Mouse (Mus musculus) hindbrain, embryonic 11.5 days (tissue): Measurements from ENCODE around the gene Lrsam1. TPM values are rescaled to one million over a fixed set of nuclear protein-coding genes. Genes with fewer than 3 reads are reported as not detected.

Source experiments
- ATAC-seq: fragments of 200-750 bp; cut with Nextera tagmentation; 2 replicates; pipeline ENCODE4 v1.8.0; 2017; ENCODE audit warnings: mild to moderate bottlenecking, moderate TSS enrichment, moderate library complexity; ENCODE audit not compliant: low FRiP score
- DNase-seq: peaks from one replicate; pipeline ENCODE4 v3.0.0-alpha.2; 2015; ENCODE audit warnings: low spot score
- H3K27ac ChIP-seq: fragments of 300-500 bp; sonication (generic); 2 replicates; pipeline ENCODE4 v1.5.1; 2014; ENCODE audit warnings: mild to moderate bottlenecking, low read depth, low read length
- H3K27me3 ChIP-seq: fragments of 300-500 bp; sonication (generic); 2 replicates; pipeline ENCODE4 v1.6.1; 2014; ENCODE audit warnings: mild to moderate bottlenecking, low read length, moderate library complexity, mixed read lengths; ENCODE audit not compliant: control insufficient read depth, insufficient read depth
- H3K36me3 ChIP-seq: fragments of 300-500 bp; sonication (generic); 2 replicates; pipeline ENCODE4 v1.6.1; 2014; ENCODE audit warnings: mild to moderate bottlenecking, low read length, moderate library complexity, mixed read lengths; ENCODE audit not compliant: control insufficient read depth, insufficient read depth
- H3K4me1 ChIP-seq: fragments of 300-500 bp; sonication (generic); replicated peaks from 2 replicates; pipeline ENCODE4 v1.6.1; 2014; ENCODE audit warnings: low read length, mixed read lengths; ENCODE audit not compliant: control insufficient read depth, insufficient read depth
- H3K4me2 ChIP-seq: fragments of 300-500 bp; sonication (generic); replicated peaks from 2 replicates; pipeline ENCODE4 v1.6.1; 2014; ENCODE audit warnings: mild to moderate bottlenecking, low read depth, low read length
- H3K4me3 ChIP-seq: fragments of 300-500 bp; sonication (generic); 2 replicates; pipeline ENCODE4 v1.5.1; 2014; ENCODE audit warnings: low read depth, low read length
- H3K9ac ChIP-seq: fragments of 300-500 bp; sonication (generic); 2 replicates; pipeline ENCODE4 v1.6.1; 2014; ENCODE audit warnings: low read depth, low read length
- H3K9me3 ChIP-seq: fragments of 300-500 bp; sonication (generic); 2 replicates; pipeline ENCODE4 v1.6.1; 2016; ENCODE audit warnings: low read length; ENCODE audit not compliant: control insufficient read depth
- WGBS: fragments of 180-500 bp; shearing (Covaris S2); extraction: QIAGEN DNeasy Blood & Tissue Kit; methylation state at CpG from one replicate; pipeline ENCODE4 v1.1.7; 2014; 5-methylcytosine and 5-hydroxymethylcytosine counted together
- polyA plus RNA-seq: library from polyadenylated mRNA; unstranded; fragments of >200 nt; fragmentation: Nextera tagmentation; extraction: Ambion mirVana; gene quantifications from 2 replicates; pipeline ENCODE4 v1.2.1, GENCODE M21; 2014

The Lrsam1 gene
- polyA plus RNA-seq, 1 experiment from 2014 or later: 8.7 TPM

- H3K36me3 ChIP-seq: 0 out of 2 replicates have a peak, but pooled peaks cover 2% of the 10 kb centered on the region
- H3K9me3 ChIP-seq: no peaks in the 10 kb centered on the region
- DNase-seq (no peak), ATAC-seq (no peak)
- no peaks in the 10 kb centered on the region for H3K27me3 ChIP-seq
- H3K4me2 ChIP-seq: no peak overlapping the region
- 90% methylated on average over 11 of the region's 11 CpGs for WGBS
- H3K4me3 ChIP-seq: no peak overlapping the region
- H3K27ac ChIP-seq: no peak overlapping the region
- no peaks in the 10 kb centered on the region for H3K4me1 ChIP-seq
- H3K9ac ChIP-seq: no peak overlapping the region
Measured at GRCm38 (mm10) chr2:32947454-32947853, 14.0 kb downstream of the Lrsam1 start.

GRCm38 (mm10) chr2:32940483-32940882, 20.9 kb downstream of the Lrsam1 start:
- no peaks in the 10 kb centered on the region for H3K4me1 ChIP-seq
- H3K4me3 ChIP-seq: no peak overlapping the region
- no peak overlapping the region for H3K27ac ChIP-seq
- ATAC-seq (no peak), DNase-seq (no peak)
- no peaks in the 10 kb centered on the region for H3K9me3 ChIP-seq
- H3K9ac ChIP-seq: no peak overlapping the region
- 0 out of 2 replicates have a peak, but pooled peaks cover 2% of the 10 kb centered on the region for H3K36me3 ChIP-seq
- no peak overlapping the region for H3K4me2 ChIP-seq
- WGBS: 90% methylated on average over 4 of the region's 4 CpGs
- no peaks in the 10 kb centered on the region for H3K27me3 ChIP-seq

GRCm38 (mm10) chr2:32939418-32939817, 22.0 kb downstream of the Lrsam1 start:
- H3K36me3 ChIP-seq: no peaks in the 10 kb centered on the region
- H3K27me3 ChIP-seq: no peaks in the 10 kb centered on the region
- ATAC-seq: no peak
- WGBS: 68% methylated on average over 5 of the region's 5 CpGs
- no peak overlapping the region for H3K9ac ChIP-seq
- no peaks in the 10 kb centered on the region for H3K9me3 ChIP-seq
- H3K4me2 ChIP-seq: no peak overlapping the region
- no peak overlapping the region for H3K27ac ChIP-seq
- H3K4me3 ChIP-seq: no peak overlapping the region
- H3K4me1 ChIP-seq: no peaks in the 10 kb centered on the region
- DNase-seq: peak; percentile 57

- Histone ChIP-seq H3K36me3 (no peaks in the 10 kb centered on the region), H3K27ac (no peak overlapping the region), H3K27me3 (no peaks in the 10 kb centered on the region), H3K9me3 (no peaks in the 10 kb centered on the region), H3K9ac (no peak overlapping the region), H3K4me2 (no peak overlapping the region), H3K4me1 (no peaks in the 10 kb centered on the region), H3K4me3 (no peak overlapping the region)
- WGBS: 91% methylated on average over 5 of the region's 5 CpGs
- ATAC-seq: no peak
- no peak for DNase-seq
Measured at GRCm38 (mm10) chr2:32938741-32939140, 22.7 kb downstream of the Lrsam1 start.

GRCm38 (mm10) chr2:32931730-32932129, 29.7 kb downstream of the Lrsam1 start:
- Histone ChIP-seq H3K4me2 (no peak overlapping the region), H3K4me3 (no peak overlapping the region), H3K9me3 (no peaks in the 10 kb centered on the region), H3K27me3 (no peaks in the 10 kb centered on the region), H3K27ac (no peak overlapping the region), H3K4me1 (no peaks in the 10 kb centered on the region), H3K36me3 (no peaks in the 10 kb centered on the region), H3K9ac (no peak overlapping the region)
- 76% methylated on average over 7 of the region's 7 CpGs for WGBS
- DNase-seq (no peak), ATAC-seq (no peak)

GRCm38 (mm10) chr2:32928947-32929829, 32.2 kb downstream of the Lrsam1 start:
- Histone ChIP-seq H3K36me3 (no peaks in the 10 kb centered on the region), H3K9me3 (no peaks in the 10 kb centered on the region), H3K9ac (no peak overlapping the region), H3K27ac (no peak overlapping the region), H3K4me3 (no peak overlapping the region), H3K4me1 (no peaks in the 10 kb centered on the region), H3K27me3 (no peaks in the 10 kb centered on the region), H3K4me2 (no peak overlapping the region)
- no peak for ATAC-seq
- DNase-seq: no peak
- 88% methylated on average over 19 of the region's 19 CpGs for WGBS

- ATAC-seq: peak; percentile 36; the same call in 1 of the 2 replicates
- no peak overlapping the region for H3K27ac ChIP-seq
- 31% methylated on average over 10 of the region's 10 CpGs for WGBS
Measured at GRCm38 (mm10) chr2:32928235-32928946, 33.0 kb downstream of the Lrsam1 start.

GRCm38 (mm10) chr2:32927624-32928234, 33.7 kb downstream of the Lrsam1 start:
- Histone ChIP-seq H3K9me3 (no peaks in the 10 kb centered on the region), H3K36me3 (0 out of 2 replicates have a peak, but pooled peaks cover 4% of the 10 kb centered on the region), H3K4me2 (no peak overlapping the region), H3K4me1 (no peaks in the 10 kb centered on the region), H3K4me3 (no peak overlapping the region), H3K9ac (no peak overlapping the region), H3K27me3 (no peaks in the 10 kb centered on the region), H3K27ac (no peak overlapping the region)
- DNase-seq (no peak), ATAC-seq (no peak; the same call in 1 of the 2 replicates)
- 81% methylated on average over 15 of the region's 15 CpGs for WGBS

More at GRCm38 (mm10) chr2:32928235-32928946, 33.0 kb downstream of the Lrsam1 start:
- H3K4me3 ChIP-seq: no peak overlapping the region
- no peaks in the 10 kb centered on the region for H3K9me3 ChIP-seq
- H3K4me1 ChIP-seq: no peaks in the 10 kb centered on the region
- H3K4me2 ChIP-seq: no peak overlapping the region
- peak; percentile 69 for DNase-seq
- H3K9ac ChIP-seq: no peak overlapping the region
- no peaks in the 10 kb centered on the region for H3K27me3 ChIP-seq
- H3K36me3 ChIP-seq: no peaks in the 10 kb centered on the region
